Mouse (Mus musculus) hindlimb bud, embryonic 11.5 days (tissue): ENCODE measurements at regions not wholly inside any gene's neighbourhood (a gene's known extent, or its start where the extent isn't known, plus 50 kb on each side); places are given as distances from the start of the nearest gene placed in this dataset.

Experiments used
- DNase-seq: peaks from one replicate; pipeline ENCODE4 v3.0.0-alpha.2; 2012; ENCODE audit warnings: low read depth, low spot score; ENCODE audit errors: extremely low spot score

DNA sequence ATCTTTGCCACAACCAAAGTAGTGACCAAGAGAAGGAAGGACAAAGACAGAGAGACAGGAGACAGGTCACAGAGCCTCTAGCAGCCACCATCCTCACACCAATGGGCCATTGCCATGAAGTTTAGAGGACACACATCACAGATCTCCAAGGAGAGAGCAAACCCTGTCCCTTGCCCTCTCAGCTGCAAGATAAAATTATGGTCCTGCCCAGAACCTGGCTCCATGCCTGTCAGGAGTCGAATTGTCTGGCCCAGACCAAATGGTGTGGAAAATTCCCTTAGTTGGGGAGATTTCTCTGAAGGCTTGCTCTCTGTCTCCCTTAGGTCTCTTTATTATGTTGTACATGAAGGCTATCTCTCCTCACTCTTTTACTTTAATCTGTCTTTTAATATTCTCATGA, 147.4 kb downstream of the Fam76b start:
- no peak for DNase-seq

DNA sequence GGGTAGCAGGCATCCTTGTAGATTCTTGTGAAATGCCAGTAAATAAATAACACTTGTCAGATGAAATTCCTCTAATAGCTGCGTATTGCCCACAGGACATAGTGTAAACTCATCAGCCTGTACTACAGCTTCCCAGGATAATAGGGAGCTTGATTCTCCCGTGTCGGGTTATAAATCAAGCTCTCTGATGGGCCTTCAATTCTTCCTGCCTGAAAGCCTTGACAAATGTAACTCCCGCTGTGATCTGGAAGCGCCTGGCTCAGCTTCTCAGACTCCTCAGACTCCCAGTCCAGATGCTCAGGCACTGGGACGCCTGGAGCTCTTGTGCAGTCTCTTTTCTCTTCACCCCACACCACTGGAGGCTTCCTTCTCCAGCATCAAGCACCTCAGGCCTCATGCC, 151.3 kb downstream of the Fam76b start:
- DNase-seq, result no peak

DNA sequence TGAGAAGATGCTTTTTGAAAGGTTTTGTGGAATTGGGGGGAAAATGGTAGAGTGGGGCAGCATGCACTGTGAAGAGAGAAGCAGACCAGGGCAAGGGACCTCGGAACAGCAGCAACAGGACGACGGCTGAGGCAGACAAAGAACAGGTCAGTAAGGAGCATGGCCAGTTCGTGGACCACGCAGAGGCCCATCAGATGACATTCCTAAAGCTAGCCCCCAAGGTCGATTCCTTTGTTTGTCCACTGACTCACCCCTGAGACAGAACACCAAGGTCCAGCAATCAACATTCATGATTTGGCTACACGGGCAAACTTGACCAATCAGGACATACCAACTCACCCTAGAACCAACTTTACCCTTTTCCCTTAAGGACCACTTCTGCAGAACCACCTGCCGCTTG, 160.0 kb downstream of the Fam76b start:
- DNase-seq, result no peak

DNA sequence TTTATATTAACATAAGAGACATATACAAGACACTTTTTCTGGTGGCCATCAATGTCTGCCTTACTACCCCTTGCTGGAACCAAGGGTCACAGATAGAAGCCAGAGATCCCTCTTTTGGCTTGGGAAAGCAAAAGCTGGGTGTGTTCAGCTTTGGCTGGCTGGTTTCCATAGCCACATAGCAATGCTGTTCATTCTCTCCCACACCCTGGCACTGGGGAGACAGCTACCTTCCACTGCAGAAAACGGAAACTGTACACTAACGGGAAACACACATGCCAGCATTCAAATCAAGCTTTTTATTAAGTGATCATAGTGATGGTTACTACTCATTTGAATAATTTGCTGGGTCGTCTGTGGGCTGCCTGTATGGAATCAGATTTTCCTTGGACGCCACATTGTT, 161.4 kb downstream of the Fam76b start:
- DNase-seq, result no peak

DNA sequence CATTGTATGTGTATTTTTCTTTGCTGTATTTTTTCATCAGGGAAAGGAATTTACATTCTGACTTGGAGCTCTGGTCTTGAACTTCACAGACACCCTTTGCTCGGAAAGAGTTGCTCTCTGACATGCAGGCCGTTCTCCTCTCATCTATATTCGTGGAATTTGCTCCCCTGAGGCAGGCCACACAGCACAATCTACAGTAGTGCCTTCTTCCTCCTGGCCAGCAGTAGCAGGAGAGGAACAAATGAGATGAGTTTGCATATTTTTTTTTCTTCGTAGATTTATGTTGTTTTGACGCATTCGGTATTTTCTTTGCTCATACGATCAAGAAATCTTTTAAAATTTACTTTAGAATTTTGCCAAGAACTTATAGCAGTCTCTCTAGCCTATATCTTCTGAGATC, 163.4 kb downstream of the Fam76b start:
- no peak for DNase-seq

GRCm38 (mm10) chr9:13992728-13993127, 165.2 kb downstream of the Fam76b start:
- no peak for DNase-seq

GRCm38 (mm10) chr9:13999358-13999757, 171.8 kb downstream of the Fam76b start:
- no peak for DNase-seq

DNA sequence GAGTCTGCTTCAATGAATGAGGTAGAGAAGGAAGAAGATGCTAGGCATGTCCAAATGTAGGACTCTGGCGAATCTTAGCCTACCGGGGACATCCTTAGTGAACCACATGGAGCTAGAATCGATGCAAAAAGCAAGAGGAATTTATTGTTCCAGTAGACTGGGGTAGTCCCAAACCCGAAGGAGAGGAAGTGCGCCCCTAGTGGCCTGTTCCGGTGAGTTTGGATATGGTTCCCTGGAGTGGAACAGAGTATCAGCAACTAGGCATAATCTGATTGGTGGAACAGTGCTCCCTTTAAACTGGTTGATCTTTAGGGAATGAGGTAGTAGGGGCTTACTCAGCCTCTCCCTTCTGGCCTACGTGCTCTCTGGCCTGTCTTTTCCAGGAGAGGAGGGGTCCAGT, 174.0 kb downstream of the Fam76b start:
- no peak for DNase-seq

DNA sequence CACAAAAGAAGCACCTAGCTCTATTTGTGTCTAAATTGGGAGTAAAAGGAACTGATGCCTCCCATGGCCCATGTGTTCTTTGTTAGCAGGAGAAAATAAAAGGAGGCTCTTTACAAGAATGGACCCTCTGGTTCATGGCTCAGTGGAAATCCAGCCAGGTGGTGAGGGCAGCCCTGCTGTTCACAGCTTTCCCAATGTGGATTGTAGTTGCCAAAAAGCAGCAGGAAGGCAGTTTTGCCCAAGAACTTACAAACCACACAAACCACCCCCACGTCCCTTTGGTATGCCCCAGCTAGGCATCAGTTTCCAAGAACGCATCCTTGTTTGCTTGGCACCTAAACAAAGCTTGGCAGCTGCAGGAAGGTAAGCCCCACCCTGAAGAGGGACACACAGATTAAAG, 174.7 kb downstream of the Fam76b start:
- DNase-seq, result no peak

DNA sequence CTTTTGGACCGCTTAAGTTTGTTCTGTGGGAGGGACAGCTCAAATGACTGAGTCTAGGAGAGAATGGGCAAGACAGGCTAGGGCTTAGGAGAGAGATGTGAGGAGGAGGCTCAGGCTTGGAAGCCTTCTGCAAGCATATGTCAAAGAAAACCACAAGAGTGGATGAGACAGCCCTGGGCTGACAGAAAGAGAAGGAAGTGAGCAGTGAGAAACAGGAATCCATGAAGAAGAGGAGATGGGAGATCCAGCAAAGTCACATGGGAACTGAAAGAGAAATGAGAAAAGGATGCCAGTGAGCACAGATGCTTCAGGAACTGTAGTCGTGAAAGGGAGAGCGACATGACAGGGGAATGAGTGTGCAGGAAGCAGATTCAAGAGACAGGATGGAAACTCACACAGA, 175.6 kb downstream of the Fam76b start:
- no peak for DNase-seq

DNA sequence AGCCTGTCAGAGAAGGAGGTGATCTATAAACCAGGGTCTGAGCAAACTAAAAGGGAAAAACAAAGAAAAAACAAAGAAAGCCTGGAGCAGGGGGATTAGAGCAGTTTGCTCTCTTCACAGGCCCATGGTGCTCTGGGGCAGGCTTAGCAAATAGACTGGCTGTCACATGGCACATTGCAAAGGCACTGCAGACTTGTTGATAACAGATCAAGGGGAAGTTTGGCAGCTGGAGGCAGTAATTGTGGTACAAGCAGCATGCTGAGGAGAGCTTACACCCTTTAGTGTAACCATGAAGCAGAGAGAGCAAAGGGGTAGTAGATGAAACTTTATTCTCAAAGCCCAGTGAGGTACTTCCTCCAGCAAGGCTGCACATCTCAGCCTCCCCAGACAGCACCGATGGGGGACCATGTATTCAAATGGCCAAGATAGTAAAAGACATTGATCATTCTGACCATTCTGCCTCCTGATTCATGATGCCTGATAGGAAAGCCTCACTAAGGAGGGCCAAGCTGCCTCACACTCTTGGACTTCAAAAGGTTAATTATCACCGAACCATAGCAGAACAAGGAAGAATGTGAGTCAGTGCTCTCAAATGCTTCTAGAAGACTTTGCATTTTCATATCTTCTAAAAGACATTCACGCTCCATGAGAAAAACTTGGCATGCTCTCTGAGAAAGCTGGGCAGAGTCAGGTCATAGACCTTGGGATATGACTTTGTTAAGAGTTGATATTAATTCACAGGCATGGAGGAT, 178.9 kb downstream of the Fam76b start:
- no peak for DNase-seq

DNA sequence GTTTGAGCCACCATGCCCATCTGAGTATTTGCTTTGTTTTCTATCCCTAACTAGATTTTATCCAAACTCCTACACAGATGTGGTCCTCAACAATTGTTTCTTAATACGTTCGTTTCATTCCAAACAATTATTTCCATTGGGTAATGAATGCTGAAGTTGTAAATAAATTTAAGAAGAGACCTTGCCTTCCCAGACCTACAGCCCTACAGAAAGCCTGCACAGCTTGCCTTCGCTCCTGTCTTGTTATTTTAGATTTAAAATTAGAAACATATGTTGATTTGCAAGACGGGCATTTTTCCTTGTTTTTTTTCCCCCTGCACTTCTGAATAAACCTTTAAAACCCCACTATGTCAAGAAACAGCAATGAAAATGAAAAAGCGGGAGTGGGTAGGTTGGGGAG, 181.9 kb downstream of the Fam76b start:
- peak; percentile 20 for DNase-seq

DNA sequence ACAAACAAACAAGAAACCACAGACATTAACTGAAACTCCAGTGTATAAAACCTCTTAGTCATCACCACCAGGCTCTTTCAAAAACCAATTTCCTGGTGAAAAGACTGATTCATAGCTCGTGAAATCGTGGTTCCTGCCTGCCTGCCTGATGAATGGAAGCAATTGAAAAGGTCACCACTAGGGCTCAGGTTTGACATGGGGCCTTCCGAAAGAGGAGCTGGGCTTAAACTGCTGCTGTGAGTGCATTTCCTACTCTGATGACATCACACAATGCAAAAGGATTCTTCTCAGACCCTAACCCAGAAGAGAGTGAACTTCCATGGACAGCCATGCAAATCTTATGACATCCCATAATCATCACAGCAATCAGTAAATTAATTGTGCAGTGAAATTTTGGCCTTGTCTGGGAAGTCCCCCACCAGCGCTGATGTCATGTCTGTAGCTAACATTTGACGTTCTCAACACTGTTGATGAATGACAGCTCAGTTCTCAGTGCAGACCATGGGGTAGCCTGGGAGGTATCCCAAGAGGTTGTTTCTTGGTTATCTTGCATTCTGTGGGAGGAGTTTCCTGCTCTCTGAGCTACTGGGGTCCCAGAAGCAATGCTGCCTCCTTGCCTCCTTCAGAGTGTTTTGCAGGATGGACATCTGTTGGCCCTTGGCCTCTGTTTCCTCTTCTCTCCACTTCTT, 182.9 kb downstream of the Fam76b start:
- DNase-seq, result peak; percentile 64

DNA sequence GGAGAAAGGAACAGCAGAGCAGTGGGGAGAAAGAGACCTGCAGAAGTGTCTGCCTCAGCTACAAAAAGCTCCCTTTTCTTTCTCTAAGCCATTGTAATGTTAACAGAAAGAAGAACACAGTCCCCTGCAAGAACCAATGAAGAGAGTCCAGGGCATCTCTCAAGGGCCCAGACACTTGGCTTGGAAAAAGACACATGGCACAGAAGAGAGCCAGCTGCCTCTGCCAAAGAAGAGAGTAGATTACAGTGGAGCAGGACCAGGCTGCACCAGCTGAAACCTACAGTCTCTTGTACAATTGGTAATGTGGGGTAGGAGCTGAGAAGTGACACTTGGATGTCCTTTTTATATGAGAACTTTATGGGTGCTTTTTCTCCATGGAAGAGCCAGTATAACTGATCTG, 196.7 kb downstream of the Fam76b start:
- DNase-seq, result no peak

GRCm38 (mm10) chr9:14024701-14025100, 197.2 kb downstream of the Fam76b start:
- no peak for DNase-seq

- DNase-seq, result no peak
Measured at GRCm38 (mm10) chr9:14028056-14028455, 200.5 kb downstream of the Fam76b start.

DNA sequence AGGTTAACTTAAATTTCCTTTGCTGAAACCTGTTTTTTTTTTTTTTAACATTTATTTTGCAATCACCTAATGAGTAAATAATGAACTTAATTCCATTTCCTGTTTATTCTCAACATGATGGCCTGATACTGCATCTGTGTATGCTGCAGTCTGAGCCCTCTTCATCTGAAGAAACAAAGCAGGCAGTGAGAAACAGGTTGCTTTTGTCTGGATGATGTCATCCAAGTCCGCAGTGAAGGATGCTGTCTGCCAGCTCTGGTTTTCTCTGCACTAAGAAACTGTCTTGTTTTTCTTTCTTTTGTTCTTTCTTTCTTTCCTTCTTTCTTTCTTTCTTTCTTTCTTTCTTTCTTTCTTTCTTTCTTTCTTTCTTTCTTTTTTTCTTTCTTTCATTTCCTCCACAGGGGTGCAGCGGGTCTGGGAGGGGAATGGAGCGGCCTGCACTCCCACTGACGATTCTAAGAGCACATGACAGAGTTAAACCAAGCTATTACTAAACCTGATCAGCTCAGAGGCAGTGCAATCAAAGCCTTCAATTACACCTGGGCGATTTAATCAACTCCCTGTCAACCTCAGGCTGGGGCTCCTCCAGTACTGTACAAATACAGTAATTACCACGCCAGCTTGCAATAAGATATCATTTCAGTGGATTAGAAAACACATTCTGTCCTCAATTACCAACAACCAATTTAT, 204.0 kb downstream of the Fam76b start:
- DNase-seq, result no peak

GRCm38 (mm10) chr9:14032048-14032362, 204.5 kb downstream of the Fam76b start:
- no peak for DNase-seq

DNA sequence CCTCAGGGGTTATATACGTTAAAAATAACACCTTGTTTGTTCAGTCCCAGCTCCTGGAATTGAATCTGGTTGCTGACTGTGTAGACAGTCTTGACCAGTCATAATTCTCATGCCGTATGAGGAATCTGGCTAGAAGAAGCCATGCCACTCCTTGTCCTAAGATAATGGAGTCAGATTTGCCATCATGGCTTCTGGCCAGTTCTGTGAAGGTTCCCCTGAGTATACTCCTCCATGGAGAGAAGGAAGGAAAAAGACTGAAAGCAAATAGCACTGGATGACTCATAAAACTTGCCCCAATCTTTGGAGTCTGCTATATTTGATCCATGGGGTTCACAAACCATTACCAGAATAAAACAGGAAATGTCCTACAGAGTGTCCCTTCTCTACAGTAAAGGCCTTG, 208.0 kb downstream of the Fam76b start:
- DNase-seq, result no peak

DNA sequence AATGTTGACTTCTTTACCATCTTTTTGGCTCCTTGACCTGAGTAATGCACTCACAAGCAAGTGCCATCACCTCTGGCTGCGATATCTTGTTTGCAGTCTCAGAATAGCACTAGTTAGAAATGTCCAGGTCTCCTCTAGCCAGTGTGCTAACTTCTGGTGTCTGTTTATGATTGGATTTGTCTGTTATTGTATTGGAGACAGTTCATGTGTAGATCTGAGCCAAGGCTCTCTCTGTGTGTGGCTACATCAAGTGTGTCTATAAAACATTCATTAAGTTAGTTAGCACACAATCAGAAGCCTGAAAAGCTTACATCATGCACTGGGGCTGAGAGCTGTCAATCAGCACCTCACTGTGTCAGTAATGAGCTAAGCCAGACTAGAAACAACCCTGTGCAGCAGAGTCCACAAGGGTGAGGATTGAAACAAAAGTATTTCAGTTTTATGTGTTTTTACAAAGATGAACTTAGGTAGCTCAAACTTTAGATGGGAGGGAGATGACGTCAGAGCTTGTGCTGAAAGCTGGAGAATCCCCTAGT, 214.5 kb downstream of the Fam76b start:
- no peak for DNase-seq

GRCm38 (mm10) chr9:14048224-14048623, 220.7 kb downstream of the Fam76b start:
- DNase-seq, result no peak

GRCm38 (mm10) chr9:14053704-14054103, 221.2 kb upstream of the Sesn3 start:
- no peak for DNase-seq
